Mouse (Mus musculus) monocyte, adult 2 months (primary cell): Measurements from ENCODE around the gene A530032D15Rik.
"Not testable (repeated sequence)": the region's sequence is repeated elsewhere in the genome, so short reads cannot be mapped to it uniquely, and the experiment has no call there.

Experiments
- DNase-seq, 2 experiments: peaks; one replicate each; pipeline ENCODE4 v3.0.0; 2022; ENCODE audit warnings: low spot score in 2 of 2, low read depth in 1 of 2

Gene A530032D15Rik

GRCm38 (mm10) chr1:85109753-85110152 lies at the start of gene A530032D15Rik:
A530032D15Rik (minus strand) TSS chr1:85109853.
- not testable (repeated sequence) for DNase-seq

- not testable (repeated sequence) for DNase-seq
Observed at GRCm38 (mm10) chr1:85155151-85155550, 45.5 kb upstream of the A530032D15Rik start.

GRCm38 (mm10) chr1:85133671-85134070 lies 24.0 kb upstream of the A530032D15Rik start:
- not testable (repeated sequence) for DNase-seq

GRCm38 (mm10) chr1:85121841-85122240 lies 12.2 kb upstream of the A530032D15Rik start:
- DNase-seq, result not testable (repeated sequence)

- DNase-seq, result not testable (repeated sequence)
Observed at GRCm38 (mm10) chr1:85118341-85118740, 8.7 kb upstream of the A530032D15Rik start.

GRCm38 (mm10) chr1:85117537-85117936 lies 7.9 kb upstream of the A530032D15Rik start:
- not testable (repeated sequence) for DNase-seq

- not testable (repeated sequence) for DNase-seq
Observed at GRCm38 (mm10) chr1:85114666-85115402, 5.2 kb upstream of the A530032D15Rik start.

- not testable (repeated sequence) for DNase-seq
Observed at GRCm38 (mm10) chr1:85114078-85114477, 4.4 kb upstream of the A530032D15Rik start.

GRCm38 (mm10) chr1:85112889-85113288 lies 3.2 kb upstream of the A530032D15Rik start:
- DNase-seq, result not testable (repeated sequence)

- not testable (repeated sequence) for DNase-seq
Observed at GRCm38 (mm10) chr1:85112266-85112665, 2.6 kb upstream of the A530032D15Rik start.

GRCm38 (mm10) chr1:85111572-85111971 lies 1.9 kb upstream of the A530032D15Rik start:
- not testable (repeated sequence) for DNase-seq

GRCm38 (mm10) chr1:85110876-85111275 lies 1.2 kb upstream of the A530032D15Rik start:
- DNase-seq, result not testable (repeated sequence)

GRCm38 (mm10) chr1:85106013-85106412 lies 3.6 kb downstream of the A530032D15Rik start:
- DNase-seq, result not testable (repeated sequence)

GRCm38 (mm10) chr1:85105336-85105735 lies 4.3 kb downstream of the A530032D15Rik start:
- not testable (repeated sequence) for DNase-seq

GRCm38 (mm10) chr1:85101754-85102153 lies 7.9 kb downstream of the A530032D15Rik start:
- not testable (repeated sequence) for DNase-seq

- not testable (repeated sequence) for DNase-seq
Observed at GRCm38 (mm10) chr1:85099864-85100263, 9.8 kb downstream of the A530032D15Rik start, which contains the start of gene Gm10553. Gm10553 (plus strand) TSS chr1:85100164.

GRCm38 (mm10) chr1:85099081-85099480 lies 10.6 kb downstream of the A530032D15Rik start:
- not testable (repeated sequence) for DNase-seq

GRCm38 (mm10) chr1:85093011-85093572 lies 16.6 kb downstream of the A530032D15Rik start:
- DNase-seq, result not testable (repeated sequence)

GRCm38 (mm10) chr1:85092169-85092568 lies 17.5 kb downstream of the A530032D15Rik start:
- DNase-seq, result not testable (repeated sequence)

GRCm38 (mm10) chr1:85086211-85086610 lies 23.4 kb downstream of the A530032D15Rik start:
- DNase-seq, result not testable (repeated sequence)

GRCm38 (mm10) chr1:85084803-85085202 lies 24.9 kb downstream of the A530032D15Rik start:
- DNase-seq, result not testable (repeated sequence)

GRCm38 (mm10) chr1:85073099-85073498 lies 36.6 kb downstream of the A530032D15Rik start:
- not testable (repeated sequence) for DNase-seq
